Mouse (Mus musculus) myocyte (in vitro differentiated cells): Measurements from ENCODE around the gene Gm525. TPM values are rescaled to one million over a fixed set of nuclear protein-coding genes. Genes with fewer than 3 reads are reported as not detected.

Experiments used
- H3K27me3 ChIP-seq: one replicate; pipeline ENCODE4 v1.6.1; 2011; ENCODE audit not compliant: control insufficient read depth, insufficient read depth, insufficient read length
- H3K36me3 ChIP-seq: one replicate; pipeline ENCODE4 v1.6.1; 2011; ENCODE audit not compliant: control insufficient read depth, insufficient read depth
- H3K4me2 ChIP-seq: one replicate; pipeline ENCODE4 v1.6.1; 2011; ENCODE audit warnings: low read depth, control low read depth
- H3K4me3 ChIP-seq: one replicate; pipeline ENCODE4 v1.5.1; 2011; ENCODE audit warnings: mild to moderate bottlenecking, control low read depth, moderate library complexity
- H3K79me2 ChIP-seq: one replicate; pipeline ENCODE4 v1.6.1; 2011; ENCODE audit not compliant: control insufficient read depth, insufficient read depth
- H3ac ChIP-seq: one replicate; pipeline ENCODE4 v1.6.1; 2011; ENCODE audit not compliant: control insufficient read depth, insufficient read length
- CEBPB ChIP-seq: IDR thresholded peaks from 2 replicates; pipeline ENCODE4 v1.6.1; 2011; ENCODE audit warnings: mild to moderate bottlenecking, moderate library complexity; ENCODE audit not compliant: poor library complexity, insufficient read depth, severe bottlenecking
- E2F4 ChIP-seq: IDR thresholded peaks from one replicate; pipeline ENCODE4 v1.6.1; 2011; ENCODE audit warnings: mild to moderate bottlenecking, control low read depth, moderate library complexity; ENCODE audit not compliant: insufficient read depth
- MAX ChIP-seq: IDR thresholded peaks from one replicate; pipeline ENCODE4 v1.6.1; 2011; ENCODE audit warnings: low read depth, mild to moderate bottlenecking, control low read depth
- MYOD1 ChIP-seq, 3 experiments: IDR thresholded peaks; one replicate each; pipeline ENCODE4 v1.6.1; 2011; ENCODE audit warnings: control low read depth in 2 of 3, low read depth in 2 of 3, mild to moderate bottlenecking in 2 of 3, moderate library complexity in 1 of 3; ENCODE audit not compliant: insufficient read length in 2 of 3, control insufficient read depth in 1 of 3
- MYOG ChIP-seq, 3 experiments: IDR thresholded peaks; one replicate each; pipeline ENCODE4 v1.6.1; 2011; ENCODE audit warnings: control low read depth in 2 of 3, low read depth in 2 of 3, mild to moderate bottlenecking in 2 of 3; ENCODE audit not compliant: insufficient read length in 2 of 3, control insufficient read depth in 1 of 3, insufficient read depth in 1 of 3
- POLR2A ChIP-seq: IDR thresholded peaks from one replicate; pipeline ENCODE4 v1.6.1; 2011; ENCODE audit warnings: low read depth, mild to moderate bottlenecking, control low read depth, moderate library complexity; ENCODE audit not compliant: insufficient read length
- POLR2AphosphoS2 ChIP-seq: IDR thresholded peaks from one replicate; pipeline ENCODE4 v1.6.1; 2011; ENCODE audit warnings: low read depth, control low read depth; ENCODE audit not compliant: insufficient read length
- REST ChIP-seq: IDR thresholded peaks from one replicate; pipeline ENCODE4 v1.6.1; 2011; ENCODE audit warnings: mild to moderate bottlenecking, control low read depth, moderate library complexity; ENCODE audit not compliant: insufficient read depth, insufficient read length
- SRF ChIP-seq: IDR thresholded peaks from one replicate; pipeline ENCODE4 v1.6.1; 2011; ENCODE audit warnings: low read depth; ENCODE audit not compliant: control insufficient read depth, insufficient read length
- TCF12 ChIP-seq: IDR thresholded peaks from one replicate; pipeline ENCODE4 v1.6.1; 2011; ENCODE audit warnings: mild to moderate bottlenecking, control low read depth; ENCODE audit not compliant: poor library complexity, insufficient read depth, severe bottlenecking
- TCF3 ChIP-seq: IDR thresholded peaks from one replicate; pipeline ENCODE4 v1.6.1; 2011; ENCODE audit warnings: low read depth, control low read depth; ENCODE audit not compliant: insufficient read length
- USF1 ChIP-seq: IDR thresholded peaks from one replicate; pipeline ENCODE4 v1.6.1; 2011; ENCODE audit warnings: low read depth, mild to moderate bottlenecking, control low read depth, moderate library complexity
- polyA plus RNA-seq: library from polyadenylated mRNA; unstranded; fragments of >200 nt; fragmentation: generic; extraction: Trizol; gene quantifications from one replicate; pipeline ENCODE4 v1.2.1, GENCODE M21; 2012; ENCODE audit warnings: missing spikeins

Gene Gm525
- polyA plus RNA-seq, 1 experiment: not detected

DNA sequence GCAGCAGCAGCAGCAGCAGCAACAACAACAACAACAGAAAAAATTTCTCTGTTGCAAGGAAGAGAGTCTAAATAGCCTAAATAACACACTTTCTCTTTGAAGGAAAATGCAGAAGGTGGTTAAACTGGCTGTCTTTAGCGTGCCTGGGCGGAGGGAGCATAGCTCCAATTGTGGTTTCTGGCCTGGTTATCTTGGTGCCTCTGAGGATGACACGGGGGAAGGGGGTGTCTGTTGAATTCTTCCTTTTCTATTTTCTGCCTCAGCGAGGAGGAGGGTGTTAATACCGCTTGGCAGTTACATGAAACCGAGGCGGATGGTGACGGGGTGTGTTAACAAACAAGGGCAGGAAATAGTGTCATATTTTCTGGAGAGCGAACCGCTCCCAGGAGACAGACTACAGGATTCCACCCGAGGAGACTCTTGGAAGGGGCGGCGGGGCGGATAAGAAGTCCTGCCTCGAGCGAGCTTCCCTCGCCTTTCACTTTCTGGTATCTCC, 27.2 kb downstream of the Gm525 start:
- Histone ChIP-seq H3K4me2 (peak overlapping the region; percentile 99), H3ac (no peak overlapping the region), H3K79me2 (no peaks in the 10 kb centered on the region), H3K27me3 (no peaks in the 10 kb centered on the region), H3K36me3 (no peaks in the 10 kb centered on the region), H3K4me3 (peak overlapping the region; percentile 24)
- 0 out of 2 replicates have a peak, but pooled peaks have one; percentile 21 for TF ChIP-seq CEBPB
- TF ChIP-seq USF1: no peak
- TF ChIP-seq POLR2A: no peak
- peak in 1 of 3 experiments; percentile 33 for TF ChIP-seq MYOG (IDR thresholded peaks at IDR 0.05; ENCODE audit: control insufficient read depth in 1 of 3, insufficient read depth in 1 of 3, insufficient read length in 2 of 3, low read depth in 2 of 3)
- no peak for TF ChIP-seq TCF12
- TF ChIP-seq MYOD1 (IDR thresholded peaks at IDR 0.05; ENCODE audit: control insufficient read depth in 1 of 3, insufficient read length in 2 of 3, low read depth in 2 of 3): peak in 1 of 3 experiments; percentile 42

DNA sequence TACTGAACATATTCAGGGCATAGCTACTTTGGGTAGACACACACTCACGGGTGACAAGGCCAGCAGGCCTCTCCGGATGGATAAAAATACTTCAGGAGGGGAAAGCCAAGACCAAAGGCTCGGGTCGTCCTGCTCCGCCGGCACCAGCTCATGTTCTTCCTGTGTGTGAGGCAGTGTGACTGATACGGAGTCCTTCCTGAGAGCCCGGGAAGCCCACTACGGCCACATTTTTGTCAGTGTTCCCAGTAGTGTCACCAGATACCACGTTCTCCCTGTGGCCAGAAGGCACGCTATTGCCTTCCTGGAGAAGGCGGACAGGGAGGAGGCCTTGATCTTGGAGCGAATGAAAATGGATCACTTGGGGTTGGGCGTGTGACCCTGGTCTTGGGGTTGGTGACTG, 29.5 kb downstream of the Gm525 start:
- no peak overlapping the region for H3K4me2 ChIP-seq
- no peaks in the 10 kb centered on the region for H3K36me3 ChIP-seq
- H3K27me3 ChIP-seq: no peaks in the 10 kb centered on the region
- no peak for TF ChIP-seq MAX
- TF ChIP-seq MYOD1 (IDR thresholded peaks at IDR 0.05; ENCODE audit: control insufficient read depth in 1 of 3, insufficient read length in 2 of 3, low read depth in 2 of 3): no peak
- no peak for TF ChIP-seq MYOG (IDR thresholded peaks at IDR 0.05; ENCODE audit: control insufficient read depth in 1 of 3, insufficient read depth in 1 of 3, insufficient read length in 2 of 3, low read depth in 2 of 3)
- no peak for TF ChIP-seq REST
- no peak for TF ChIP-seq USF1
- no peak for TF ChIP-seq POLR2A
- no peak for TF ChIP-seq TCF3
- no peak for TF ChIP-seq CEBPB
- no peak for TF ChIP-seq E2F4
- no peak for TF ChIP-seq SRF
- no peak for TF ChIP-seq TCF12
- H3K79me2 ChIP-seq: no peaks in the 10 kb centered on the region
- no peak overlapping the region for H3K4me3 ChIP-seq
- H3ac ChIP-seq: no peak overlapping the region

DNA sequence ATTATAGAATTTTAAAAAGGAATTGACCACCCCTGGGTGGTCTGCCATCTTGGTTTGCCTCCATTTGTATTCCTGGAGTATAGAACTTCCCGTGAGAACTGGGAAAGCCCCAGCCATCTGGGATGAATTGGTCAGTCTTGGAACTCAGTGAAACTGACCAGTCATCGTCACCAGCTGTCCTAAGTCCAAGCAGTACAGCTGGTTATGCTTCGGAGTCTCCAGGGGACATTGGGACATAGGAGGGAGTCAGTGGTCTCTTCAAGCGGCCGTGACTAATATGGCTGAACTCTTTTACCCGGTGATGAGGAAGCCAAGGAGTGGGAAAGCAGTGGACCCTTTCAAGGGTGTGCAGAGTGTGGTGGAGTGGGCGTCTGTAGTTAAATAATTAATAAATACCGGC, 31.6 kb downstream of the Gm525 start:
- Histone ChIP-seq H3K79me2 (no peaks in the 10 kb centered on the region), H3K4me3 (no peak overlapping the region), H3ac (no peak overlapping the region), H3K27me3 (no peaks in the 10 kb centered on the region), H3K4me2 (no peak overlapping the region), H3K36me3 (no peaks in the 10 kb centered on the region)
- TF ChIP-seq USF1: no peak
- TF ChIP-seq POLR2A: no peak
- no peak for TF ChIP-seq CEBPB
- TF ChIP-seq MYOD1 (IDR thresholded peaks at IDR 0.05; ENCODE audit: control insufficient read depth in 1 of 3, insufficient read length in 2 of 3, low read depth in 2 of 3): no peak
- TF ChIP-seq MAX: no peak
- no peak for TF ChIP-seq REST
- TF ChIP-seq POLR2AphosphoS2: no peak
- TF ChIP-seq SRF: no peak
- TF ChIP-seq E2F4: no peak
- TF ChIP-seq MYOG (IDR thresholded peaks at IDR 0.05; ENCODE audit: control insufficient read depth in 1 of 3, insufficient read depth in 1 of 3, insufficient read length in 2 of 3, low read depth in 2 of 3): no peak
- no peak for TF ChIP-seq TCF3

DNA sequence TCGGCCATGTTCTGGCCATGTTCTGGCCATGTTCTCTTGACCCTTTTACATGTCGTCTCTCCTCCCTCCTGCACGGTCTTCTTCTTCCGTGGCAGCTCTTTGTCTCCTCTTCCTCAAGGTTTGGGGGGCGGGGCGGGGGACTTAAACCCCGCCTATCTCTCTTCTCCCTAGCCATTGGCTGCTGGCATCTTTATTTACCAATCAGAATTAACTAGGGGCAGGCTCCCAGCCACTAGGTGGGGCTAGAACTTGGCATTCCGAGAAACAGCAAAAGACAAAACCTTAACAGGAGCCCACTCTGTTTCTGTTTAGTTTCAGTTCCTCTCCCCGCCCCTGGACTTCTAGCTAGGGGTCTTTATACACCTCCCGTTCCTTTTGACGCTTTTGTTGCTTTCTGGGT, 32.2 kb downstream of the Gm525 start:
- Histone ChIP-seq H3K4me2 (no peak overlapping the region), H3K36me3 (no peaks in the 10 kb centered on the region), H3ac (no peak overlapping the region), H3K4me3 (no peak overlapping the region), H3K79me2 (no peaks in the 10 kb centered on the region), H3K27me3 (no peaks in the 10 kb centered on the region)
- TF ChIP-seq TCF12 (no peak), MAX (no peak), CEBPB (no peak), E2F4 (no peak), REST (no peak), MYOG (IDR thresholded peaks at IDR 0.05; ENCODE audit: control insufficient read depth in 1 of 3, insufficient read depth in 1 of 3, insufficient read length in 2 of 3, low read depth in 2 of 3) (no peak), USF1 (no peak), MYOD1 (IDR thresholded peaks at IDR 0.05; ENCODE audit: control insufficient read depth in 1 of 3, insufficient read length in 2 of 3, low read depth in 2 of 3) (no peak), POLR2A (no peak), SRF (no peak), TCF3 (no peak), POLR2AphosphoS2 (no peak)
